Mouse (Mus musculus): ENCODE results near the gene Man1b1.

DNA sequence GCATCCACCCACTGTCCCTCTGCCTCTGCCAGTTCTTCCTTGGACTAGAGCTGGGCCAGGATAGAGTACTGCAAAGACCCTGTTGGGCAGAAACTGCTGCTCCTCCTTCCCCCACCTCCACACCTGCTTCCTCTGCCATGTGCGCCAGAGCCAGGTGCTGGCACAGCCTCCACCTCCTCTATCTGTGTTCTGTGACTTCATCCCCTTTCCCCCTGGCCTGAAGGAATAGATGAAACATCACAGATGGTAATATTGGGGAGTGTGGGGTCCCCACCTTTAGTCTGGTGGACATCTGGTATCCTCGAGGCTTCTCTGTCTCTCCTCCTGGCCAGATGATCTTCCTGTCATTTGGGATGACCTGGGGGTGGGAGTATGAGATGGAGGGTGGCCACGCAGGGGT, 28.7 kb upstream of the Man1b1 start:
- TF ChIP-seq CTCF (IDR thresholded peaks at IDR 0.05; ENCODE audit: low read depth, low read length) (no peak), POLR2A (IDR thresholded peaks at IDR 0.05; ENCODE audit: borderline replicate concordance, low read depth, low read length) (no peak)
